Mouse (Mus musculus) thymus, adult 2 months (tissue): ENCODE measurements around the gene Tmsb15b1. TPM values are rescaled to one million over a fixed set of nuclear protein-coding genes. Genes with fewer than 3 reads are reported as not detected.

Source experiments
- DNase-seq: peaks from one replicate; pipeline ENCODE4 v3.0.0; 2021
- H3K27ac ChIP-seq: fragments of 200-500 bp; 2 replicates; pipeline ENCODE4 v1.5.1; 2012; ENCODE audit warnings: low read length, control low read depth; ENCODE audit not compliant: control insufficient read depth, insufficient read depth
- H3K27me3 ChIP-seq: fragments of 200-500 bp; 2 replicates; pipeline ENCODE4 v1.6.1; 2012; ENCODE audit warnings: mild to moderate bottlenecking, low read length, moderate library complexity, mixed read lengths; ENCODE audit not compliant: control insufficient read depth, insufficient read depth
- H3K36me3 ChIP-seq: fragments of 200-500 bp; 2 replicates; pipeline ENCODE4 v1.6.1; 2012; ENCODE audit warnings: mild to moderate bottlenecking, low read length, moderate library complexity; ENCODE audit not compliant: control insufficient read depth, insufficient read depth
- H3K4me1 ChIP-seq: fragments of 200-500 bp; replicated peaks from 2 replicates; pipeline ENCODE4 v1.6.1; 2012; ENCODE audit warnings: low read length; ENCODE audit not compliant: control insufficient read depth, insufficient read depth
- H3K4me3 ChIP-seq: fragments of 200-500 bp; 2 replicates; pipeline ENCODE4 v1.5.1; 2012; ENCODE audit warnings: mild to moderate bottlenecking, low read length, control low read depth, moderate library complexity; ENCODE audit not compliant: control insufficient read depth, insufficient read depth
- CTCF ChIP-seq: fragments of 200-500 bp; IDR thresholded peaks from 2 replicates; pipeline ENCODE4 v1.5.1; 2012; ENCODE audit warnings: mild to moderate bottlenecking, control low read depth, low read length, moderate library complexity, borderline replicate concordance; ENCODE audit not compliant: control insufficient read depth, poor library complexity, insufficient read depth; ENCODE audit errors: extremely low read depth
- POLR2A ChIP-seq: fragments of 200-500 bp; IDR thresholded peaks from 2 replicates; pipeline ENCODE4 v1.6.1; 2012; ENCODE audit warnings: mild to moderate bottlenecking, low read length, control low read depth, moderate library complexity; ENCODE audit not compliant: control insufficient read depth, poor library complexity, insufficient read depth; ENCODE audit errors: extremely low read depth
- WGBS: fragments of 180-500 bp; shearing (Covaris S2); methylation state at CpG from one replicate; pipeline ENCODE4 v1.1.7; 2018; 5-methylcytosine and 5-hydroxymethylcytosine counted together
- polyA plus RNA-seq: library from polyadenylated mRNA; depleted of rRNA; stranded (reverse); fragments of >200 nt; gene quantifications from 2 replicates; pipeline ENCODE4 v1.2.3, GENCODE M21; 2012; rRNA removed

Gene Tmsb15b1
- polyA plus RNA-seq, 1 experiment, result 1.3 TPM

- H3K4me3 ChIP-seq, result no peak overlapping the region
- H3K27ac ChIP-seq, result no peak overlapping the region
- H3K4me1 ChIP-seq, result no peaks in the 10 kb centered on the region
- no peaks in the 10 kb centered on the region for H3K36me3 ChIP-seq
- DNase-seq, result no peak
- H3K27me3 ChIP-seq, result no peaks in the 10 kb centered on the region
- 56% methylated on average over 3 of the region's 3 CpGs for WGBS
- TF ChIP-seq POLR2A, result no peak
- no peak for TF ChIP-seq CTCF
These were observed 38.7 kb downstream of the Tmsb15b1 start for GRCm38 (mm10) chrX:136937985-136938384.

- Histone ChIP-seq H3K4me1 (no peaks in the 10 kb centered on the region), H3K27me3 (no peaks in the 10 kb centered on the region), H3K36me3 (no peaks in the 10 kb centered on the region), H3K4me3 (no peak within 1 kb of the TSS), H3K27ac (no peak within 1 kb of the TSS)
- no peak for DNase-seq
- TF ChIP-seq POLR2A, result no peak
- no peak for TF ChIP-seq CTCF
- 96% methylated on average over 14 of the region's 14 CpGs for WGBS
These were observed 49.6 kb downstream of the Tmsb15b1 start, which contains the start of gene H2bfm for GRCm38 (mm10) chrX:136927031-136927430. H2bfm (plus strand) TSS chrX:136927325.

GRCm38 (mm10) chrX:136925863-136926262, 50.8 kb downstream of the Tmsb15b1 start:
- Histone ChIP-seq H3K4me3 (no peak overlapping the region), H3K36me3 (no peaks in the 10 kb centered on the region), H3K27me3 (no peaks in the 10 kb centered on the region), H3K4me1 (no peaks in the 10 kb centered on the region), H3K27ac (no peak overlapping the region)
- TF ChIP-seq CTCF (no peak), POLR2A (no peak)
- no peak for DNase-seq

Other genes starting within 250 kb of the Tmsb15b1 start
- 27.7 and 37.1 TPM in 2 replicates for gene Morf4l2, start 233.2 kb downstream of the Tmsb15b1 start, polyA plus RNA-seq
- not detected in 2 replicates for gene Glra4, start 196.7 kb downstream of the Tmsb15b1 start, polyA plus RNA-seq
- gene Plp1, start 154.2 kb downstream of the Tmsb15b1 start, polyA plus RNA-seq, result 2.1 and 2.5 TPM in 2 replicates
- gene Rab9b, start 108.1 kb downstream of the Tmsb15b1 start, polyA plus RNA-seq, result not detected in 2 replicates
- gene H2bfm, start 49.5 kb downstream of the Tmsb15b1 start, polyA plus RNA-seq, result not detected in 2 replicates
- not detected in 2 replicates for gene Tmsb15b2, start 1.4 kb downstream of the Tmsb15b1 start, polyA plus RNA-seq
- gene Tmsb15l, start within 50 bp of the Tmsb15b1 start, polyA plus RNA-seq, result 0.93 and 1.3 TPM in 2 replicates
- gene Zcchc18, start 16.3 kb upstream of the Tmsb15b1 start, polyA plus RNA-seq, result 0.41 and 0.65 TPM in 2 replicates
- 7.6 and 8.5 TPM in 2 replicates for gene Slc25a53, start 61.4 kb upstream of the Tmsb15b1 start, polyA plus RNA-seq
- gene Fam199x, start 72.7 kb upstream of the Tmsb15b1 start, polyA plus RNA-seq, result 0.75 and 0.88 TPM in 2 replicates
- 0.10 TPM in 1 of 2 replicates, not detected in the other for gene Esx1, start 145.2 kb upstream of the Tmsb15b1 start, polyA plus RNA-seq